Mouse (Mus musculus): ENCODE measurements around the gene Ltbp1. TPM values are rescaled to one million over a fixed set of nuclear protein-coding genes. Genes with fewer than 3 reads are reported as not detected.
A peak's percentile ranks its signal among the peaks of the same experiment; 100 is the strongest.

The Ltbp1 gene
- polyA plus RNA-seq, 1 experiment from 2014 or later, result 40.2 TPM

GRCm38 (mm10) chr17:75172685-75173205 is 167.4 kb downstream of the Ltbp1 start:
- no peak overlapping the region for H3K4me2 ChIP-seq (replicated peaks; ENCODE audit: low read depth, low read length)
- no peak for ATAC-seq (ENCODE audit: low FRiP score, low TSS enrichment)

DNA sequence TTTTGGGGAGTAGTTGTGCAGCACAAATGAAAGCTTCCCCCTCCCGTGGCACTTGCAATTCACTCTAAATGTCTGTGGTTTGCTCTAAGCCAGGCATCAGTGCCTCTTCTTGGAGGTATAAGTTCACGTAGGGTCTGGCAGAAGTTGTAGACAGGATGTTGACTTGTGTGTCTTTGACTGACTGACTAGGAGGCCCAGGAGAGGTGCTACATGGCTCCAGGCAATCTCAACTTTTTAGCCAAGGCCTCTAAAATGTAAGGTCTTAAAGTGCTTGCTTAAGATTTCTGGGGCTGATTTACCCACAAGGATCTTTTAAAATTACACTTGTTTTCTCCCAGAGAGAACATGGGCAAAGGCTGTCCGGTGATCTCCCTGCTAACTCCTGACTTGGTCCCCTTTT is 169.1 kb downstream of the Ltbp1 start:
- Histone ChIP-seq H3K36me3 (ENCODE audit: insufficient read depth, low read length) (no peaks in the 10 kb centered on the region), H3K27me3 (ENCODE audit: insufficient read depth, low read length) (no peaks in the 10 kb centered on the region), H3K4me2 (replicated peaks; ENCODE audit: low read depth, low read length) (no peak overlapping the region), H3K4me1 (ENCODE audit: insufficient read depth, low read length) (peaks cover 12% of the 10 kb centered on the region; the same call in 1 of the 2 replicates), H3K27ac (ENCODE audit: low read length) (no peak overlapping the region), H3K4me3 (ENCODE audit: low read length) (no peak overlapping the region), H3K9ac (replicated peaks; ENCODE audit: low read length) (no peak overlapping the region), H3K9me3 (ENCODE audit: low read length) (no peaks in the 10 kb centered on the region)
- no peak for ATAC-seq (ENCODE audit: low FRiP score, low TSS enrichment)
- 88% methylated on average over 3 of the region's 3 CpGs for WGBS

More at GRCm38 (mm10) chr17:75172685-75173205, 167.4 kb downstream of the Ltbp1 start:
- H3K9ac ChIP-seq (replicated peaks; ENCODE audit: low read length), result no peak overlapping the region
- peaks cover 4% of the 10 kb centered on the region; the same call in 1 of the 2 replicates for H3K4me1 ChIP-seq (ENCODE audit: insufficient read depth, low read length)
- H3K36me3 ChIP-seq (ENCODE audit: insufficient read depth, low read length), result no peaks in the 10 kb centered on the region
- H3K27me3 ChIP-seq (ENCODE audit: insufficient read depth, low read length), result no peaks in the 10 kb centered on the region
- H3K9me3 ChIP-seq (ENCODE audit: low read length), result no peaks in the 10 kb centered on the region
- no peak overlapping the region for H3K27ac ChIP-seq (ENCODE audit: low read length)
- no peak overlapping the region for H3K4me3 ChIP-seq (ENCODE audit: low read length)
- 80% methylated on average over 7 of the region's 7 CpGs for WGBS

- H3K9ac ChIP-seq (replicated peaks; ENCODE audit: low read length), result no peak overlapping the region
- H3K9me3 ChIP-seq (ENCODE audit: low read length), result no peaks in the 10 kb centered on the region
- 51% methylated on average over 24 of the region's 24 CpGs for WGBS
These were observed 172.8 kb downstream of the Ltbp1 start for GRCm38 (mm10) chr17:75177920-75178867.

GRCm38 (mm10) chr17:75179001-75179400 is 173.6 kb downstream of the Ltbp1 start:
- 55% methylated on average over 8 of the region's 8 CpGs for WGBS
- Histone ChIP-seq H3K27ac (ENCODE audit: low read length) (no peak overlapping the region), H3K4me3 (ENCODE audit: low read length) (no peak overlapping the region)

More at GRCm38 (mm10) chr17:75177920-75178867, 172.8 kb downstream of the Ltbp1 start:
- ATAC-seq (ENCODE audit: low FRiP score, low TSS enrichment), result peak; percentile 25; the same call in 1 of the 2 replicates
- H3K4me1 ChIP-seq (ENCODE audit: insufficient read depth, low read length), result peaks cover 17% of the 10 kb centered on the region; the same call in 1 of the 2 replicates
- no peak overlapping the region for H3K27ac ChIP-seq (ENCODE audit: low read length)
- 0 out of 2 replicates have a peak overlapping the region, but pooled peaks have one; percentile 8 for H3K4me2 ChIP-seq (replicated peaks; ENCODE audit: low read depth, low read length)
- no peak overlapping the region for H3K4me3 ChIP-seq (ENCODE audit: low read length)
- no peaks in the 10 kb centered on the region for H3K36me3 ChIP-seq (ENCODE audit: insufficient read depth, low read length)
- H3K27me3 ChIP-seq (ENCODE audit: insufficient read depth, low read length), result no peaks in the 10 kb centered on the region

DNA sequence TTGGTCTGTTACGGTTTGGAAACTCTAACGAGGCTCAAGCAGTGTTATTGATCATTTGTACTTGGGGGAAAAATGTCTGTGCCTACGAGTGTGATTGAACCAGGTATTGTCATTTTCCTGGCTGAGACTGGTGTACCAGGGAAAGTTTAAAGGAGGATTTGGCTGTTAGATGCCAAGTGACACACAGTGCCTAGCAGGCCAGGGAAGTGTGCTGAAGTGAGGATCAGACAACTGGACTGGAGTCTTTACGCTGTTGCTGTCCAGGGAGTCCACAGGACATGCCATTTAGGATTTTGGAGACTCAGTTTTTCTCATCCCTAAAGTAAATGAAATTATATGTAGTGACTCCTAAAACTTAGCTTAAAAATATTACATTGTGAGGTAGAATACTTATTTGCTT is 174.9 kb downstream of the Ltbp1 start:
- 88% methylated on average over 4 of the region's 4 CpGs for WGBS
- no peak for ATAC-seq (ENCODE audit: low FRiP score, low TSS enrichment)
- H3K9ac ChIP-seq (replicated peaks; ENCODE audit: low read length), result no peak overlapping the region
- peaks cover 13% of the 10 kb centered on the region; the same call in 1 of the 2 replicates for H3K4me1 ChIP-seq (ENCODE audit: insufficient read depth, low read length)
- no peaks in the 10 kb centered on the region for H3K36me3 ChIP-seq (ENCODE audit: insufficient read depth, low read length)
- no peaks in the 10 kb centered on the region for H3K9me3 ChIP-seq (ENCODE audit: low read length)
- H3K27me3 ChIP-seq (ENCODE audit: insufficient read depth, low read length), result no peaks in the 10 kb centered on the region
- no peak overlapping the region for H3K4me3 ChIP-seq (ENCODE audit: low read length)
- H3K4me2 ChIP-seq (replicated peaks; ENCODE audit: low read depth, low read length), result no peak overlapping the region
- no peak overlapping the region for H3K27ac ChIP-seq (ENCODE audit: low read length)

More at GRCm38 (mm10) chr17:75179001-75179400, 173.6 kb downstream of the Ltbp1 start:
- Histone ChIP-seq H3K36me3 (ENCODE audit: insufficient read depth, low read length) (no peaks in the 10 kb centered on the region), H3K4me2 (replicated peaks; ENCODE audit: low read depth, low read length) (peak overlapping the region; percentile 19; the same call in 1 of the 2 replicates), H3K9ac (replicated peaks; ENCODE audit: low read length) (no peak overlapping the region), H3K27me3 (ENCODE audit: insufficient read depth, low read length) (no peaks in the 10 kb centered on the region), H3K4me1 (ENCODE audit: insufficient read depth, low read length) (peaks cover 17% of the 10 kb centered on the region; the same call in 1 of the 2 replicates), H3K9me3 (ENCODE audit: low read length) (no peaks in the 10 kb centered on the region)
- ATAC-seq (ENCODE audit: low FRiP score, low TSS enrichment), result no peak

DNA sequence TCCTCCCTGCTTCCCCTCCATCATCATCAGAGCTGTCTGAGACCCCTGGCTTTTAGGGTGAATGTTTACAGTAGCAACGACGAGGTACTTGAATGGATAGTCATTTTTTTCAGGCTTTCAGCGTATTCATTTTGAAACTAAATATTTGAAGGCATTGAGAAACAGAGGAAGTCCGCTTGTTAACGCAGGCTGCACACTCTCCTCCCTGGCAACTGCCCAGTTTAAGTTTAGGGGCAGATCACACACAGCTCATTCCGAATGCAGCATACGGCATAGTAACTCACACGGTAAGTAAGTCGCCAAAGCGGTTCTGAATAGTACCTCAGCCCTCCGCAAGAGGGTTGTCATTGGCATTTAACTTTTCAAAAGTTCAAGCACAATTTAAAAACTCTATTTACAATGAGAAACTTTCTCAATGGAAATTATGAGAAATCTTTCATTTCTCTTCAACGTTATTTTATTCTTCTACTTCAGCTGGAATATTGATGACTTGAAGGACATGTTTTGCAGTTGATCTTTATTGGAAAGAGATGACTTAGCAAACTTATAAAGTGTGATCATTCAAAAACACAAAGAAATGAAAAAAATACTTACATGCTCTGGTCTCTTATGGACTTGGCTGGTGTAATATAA is 175.7 kb downstream of the Ltbp1 start:
- peaks cover 13% of the 10 kb centered on the region; the same call in 1 of the 2 replicates for H3K4me1 ChIP-seq (ENCODE audit: insufficient read depth, low read length)
- H3K27ac ChIP-seq (ENCODE audit: low read length), result no peak overlapping the region
- no peak overlapping the region for H3K9ac ChIP-seq (replicated peaks; ENCODE audit: low read length)
- no peaks in the 10 kb centered on the region for H3K27me3 ChIP-seq (ENCODE audit: insufficient read depth, low read length)
- no peaks in the 10 kb centered on the region for H3K9me3 ChIP-seq (ENCODE audit: low read length)
- H3K4me3 ChIP-seq (ENCODE audit: low read length), result no peak overlapping the region
- 74% methylated on average over 12 of the region's 12 CpGs for WGBS
- no peak overlapping the region for H3K4me2 ChIP-seq (replicated peaks; ENCODE audit: low read depth, low read length)
- ATAC-seq (ENCODE audit: low FRiP score, low TSS enrichment), result no peak
- H3K36me3 ChIP-seq (ENCODE audit: insufficient read depth, low read length), result peaks cover 4% of the 10 kb centered on the region; the same call in 1 of the 2 replicates

DNA sequence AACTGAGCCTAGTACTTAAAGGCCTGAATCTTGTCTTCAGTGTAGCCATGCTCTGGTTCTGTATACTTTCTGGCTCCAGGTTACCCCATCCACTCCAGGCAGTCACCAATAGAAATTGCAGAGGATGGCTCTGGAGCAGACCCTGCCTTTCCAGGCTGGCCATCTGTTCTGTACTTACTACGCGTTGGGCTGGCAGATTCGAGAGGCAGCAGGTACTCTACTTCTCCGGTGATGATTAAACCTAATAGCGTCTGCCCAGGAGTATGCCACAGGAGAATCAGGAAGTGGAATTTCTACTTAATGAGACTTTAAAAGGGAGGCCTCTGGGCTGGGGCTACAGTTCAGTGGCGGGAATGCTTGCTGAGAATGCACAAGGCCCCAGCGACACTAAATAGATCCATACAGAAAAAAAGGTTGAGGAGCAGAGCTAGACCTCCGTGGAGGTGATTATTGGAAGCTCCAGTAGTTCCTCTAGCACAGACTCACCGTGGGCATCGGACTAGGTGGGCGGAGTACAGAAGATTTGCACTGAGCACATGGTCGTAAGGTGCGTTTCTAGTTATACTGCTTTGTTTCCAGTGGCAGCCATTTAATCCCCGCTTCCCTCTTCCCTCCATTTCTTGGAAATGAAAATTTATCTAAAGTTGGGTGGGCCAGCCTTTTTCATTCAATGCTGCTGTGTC is 177.1 kb downstream of the Ltbp1 start:
- no peak overlapping the region for H3K27ac ChIP-seq (ENCODE audit: low read length)

DNA sequence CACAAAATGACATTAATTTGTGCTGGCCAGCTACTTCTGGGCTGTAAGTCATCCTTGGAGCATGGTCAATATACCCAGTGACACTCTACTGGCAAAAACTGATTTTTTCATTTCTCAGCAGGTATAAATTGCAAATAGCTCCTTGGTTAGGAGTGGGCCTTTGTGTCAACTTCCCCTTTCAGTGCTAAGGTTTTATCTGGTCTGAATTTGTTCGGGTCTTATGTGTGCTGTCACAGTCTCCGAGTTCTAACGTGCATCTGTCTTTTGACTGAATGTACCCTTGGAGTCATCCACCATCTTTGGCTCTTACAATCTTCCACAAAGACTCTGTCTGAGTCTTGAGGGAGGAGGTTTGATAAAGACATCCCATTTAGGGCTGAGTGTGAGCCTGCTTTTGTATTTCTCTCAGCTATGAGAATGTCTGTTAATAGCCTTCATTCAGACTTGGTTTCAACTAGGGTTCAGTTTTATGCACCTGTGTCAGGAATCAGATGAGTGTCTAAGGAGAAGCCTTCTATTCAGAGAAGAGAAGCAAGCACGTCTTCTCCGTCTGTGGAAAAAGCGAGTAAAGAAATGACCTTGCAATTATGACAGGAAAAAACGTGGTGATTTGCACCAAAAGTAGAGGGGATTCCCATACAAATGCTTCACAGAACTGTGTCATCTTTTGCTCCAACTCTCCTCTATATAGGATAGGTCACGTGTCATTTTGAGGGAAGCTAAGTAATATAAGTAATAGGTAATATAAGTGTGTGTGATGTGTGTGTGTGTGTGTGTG is 181.6 kb downstream of the Ltbp1 start:
- WGBS, result 91% methylated on average over 8 of the region's 8 CpGs
- Histone ChIP-seq H3K27me3 (ENCODE audit: insufficient read depth, low read length) (no peaks in the 10 kb centered on the region), H3K9me3 (ENCODE audit: low read length) (no peaks in the 10 kb centered on the region), H3K9ac (replicated peaks; ENCODE audit: low read length) (no peak overlapping the region), H3K36me3 (ENCODE audit: insufficient read depth, low read length) (peaks cover 4% of the 10 kb centered on the region; the same call in 1 of the 2 replicates), H3K4me1 (ENCODE audit: insufficient read depth, low read length) (no peaks in the 10 kb centered on the region), H3K27ac (ENCODE audit: low read length) (no peak overlapping the region), H3K4me3 (ENCODE audit: low read length) (no peak overlapping the region), H3K4me2 (replicated peaks; ENCODE audit: low read depth, low read length) (no peak overlapping the region)
- ATAC-seq (ENCODE audit: low FRiP score, low TSS enrichment), result no peak

More for the DNA sequence above, 177.1 kb downstream of the Ltbp1 start:
- Histone ChIP-seq H3K9me3 (ENCODE audit: low read length) (no peaks in the 10 kb centered on the region), H3K9ac (replicated peaks; ENCODE audit: low read length) (no peak overlapping the region; the same call in 1 of the 2 replicates), H3K4me3 (ENCODE audit: low read length) (no peak overlapping the region), H3K4me2 (replicated peaks; ENCODE audit: low read depth, low read length) (no peak overlapping the region), H3K27me3 (ENCODE audit: insufficient read depth, low read length) (no peaks in the 10 kb centered on the region), H3K4me1 (ENCODE audit: insufficient read depth, low read length) (peaks cover 13% of the 10 kb centered on the region; the same call in 1 of the 2 replicates), H3K36me3 (ENCODE audit: insufficient read depth, low read length) (peaks cover 4% of the 10 kb centered on the region; the same call in 1 of the 2 replicates)
- ATAC-seq (ENCODE audit: low FRiP score, low TSS enrichment), result peak; percentile 59
- 69% methylated on average over 14 of the region's 14 CpGs for WGBS

Measured in kidney, embryonic 16.5 days (tissue).